Mouse (Mus musculus) right cerebral cortex, postnatal 14 days (tissue): Measurements from ENCODE around the gene Bok.
"Not testable (repeated sequence)": the region's sequence is repeated elsewhere in the genome, so short reads cannot be mapped to it uniquely, and the experiment has no call there.

Experiments used
- DNase-seq: peaks from one replicate; pipeline ENCODE4 v3.0.0; 2022

Gene Bok

DNA sequence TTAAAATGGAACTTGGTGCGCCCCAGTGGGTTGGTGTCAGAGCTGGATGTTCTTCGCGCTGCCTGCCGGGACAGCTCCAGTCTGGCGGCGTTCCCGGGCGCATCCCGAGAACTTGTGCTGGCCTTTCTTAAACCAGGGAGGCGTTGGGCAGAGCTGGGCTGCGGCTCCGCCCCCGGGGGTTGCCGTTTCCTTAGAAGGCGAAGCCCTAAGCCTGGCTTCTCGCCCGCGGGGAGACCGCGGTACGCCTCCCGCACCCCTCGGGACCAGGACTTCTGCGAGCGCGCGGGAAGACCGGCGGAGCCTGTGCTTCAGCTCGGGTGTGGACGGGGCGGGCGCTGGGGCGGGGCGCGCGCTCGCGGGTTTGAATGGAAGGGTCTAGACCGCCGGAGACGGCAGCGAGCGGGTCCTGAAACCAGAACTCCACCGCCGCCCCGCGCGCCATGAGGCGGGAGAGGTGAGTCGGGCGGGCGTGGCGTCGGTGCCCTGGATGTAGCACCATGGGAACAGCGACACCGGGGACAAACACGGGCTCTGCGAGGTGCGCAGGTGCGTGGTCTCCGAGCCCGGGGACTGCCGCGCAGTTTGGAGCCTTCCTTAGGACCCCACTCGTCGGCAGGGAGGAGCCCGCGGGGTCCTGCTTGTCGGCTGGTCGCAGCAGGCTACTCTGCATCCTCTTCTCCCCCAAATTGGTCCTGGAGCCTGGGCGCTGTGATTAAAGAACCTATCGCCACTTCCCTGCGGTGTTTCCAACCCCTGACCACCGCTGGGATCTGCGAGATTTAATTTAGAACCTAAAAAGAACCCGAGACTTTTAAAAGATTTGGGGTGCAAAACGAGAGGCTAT lies at the start of gene Bok:
Bok (plus strand) TSS at position 260 of the 844 bp plus-strand sequence.
- peak; percentile 72 for DNase-seq

GRCm38 (mm10) chr1:93636211-93636897 lies 49.1 kb upstream of the Bok start:
- no peak for DNase-seq

- DNase-seq: no peak
These were observed 43.5 kb upstream of the Bok start for GRCm38 (mm10) chr1:93641978-93642377.

- DNase-seq: no peak
These were observed 42.8 kb upstream of the Bok start for GRCm38 (mm10) chr1:93642692-93643091.

GRCm38 (mm10) chr1:93649604-93650172 lies 35.8 kb upstream of the Bok start:
- no peak for DNase-seq

GRCm38 (mm10) chr1:93654275-93654674 lies 31.2 kb upstream of the Bok start:
- DNase-seq: no peak

DNA sequence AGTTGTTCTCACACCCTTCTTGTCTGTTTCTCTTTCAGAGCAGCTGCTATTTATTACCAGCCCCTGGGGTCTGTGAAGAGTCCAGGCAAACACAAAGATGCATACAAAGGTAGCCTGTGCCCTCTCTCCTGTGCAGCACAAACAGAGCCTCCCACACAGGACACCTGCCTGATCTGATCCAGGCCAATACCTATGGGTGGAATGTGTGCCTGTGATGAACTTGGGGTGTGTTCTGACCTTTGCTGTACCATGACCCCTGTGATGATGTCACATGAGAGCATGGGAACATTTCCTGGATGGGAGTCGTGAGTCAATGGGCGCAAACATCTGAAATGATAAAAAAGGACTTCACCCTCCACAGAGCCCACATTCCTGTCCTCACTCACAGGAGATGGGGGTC lies 30.7 kb upstream of the Bok start:
- no peak for DNase-seq

- DNase-seq: no peak
These were observed 29.0 kb upstream of the Bok start for GRCm38 (mm10) chr1:93656325-93657024.

- no peak for DNase-seq
These were observed 28.5 kb upstream of the Bok start for GRCm38 (mm10) chr1:93657025-93657360.

DNA sequence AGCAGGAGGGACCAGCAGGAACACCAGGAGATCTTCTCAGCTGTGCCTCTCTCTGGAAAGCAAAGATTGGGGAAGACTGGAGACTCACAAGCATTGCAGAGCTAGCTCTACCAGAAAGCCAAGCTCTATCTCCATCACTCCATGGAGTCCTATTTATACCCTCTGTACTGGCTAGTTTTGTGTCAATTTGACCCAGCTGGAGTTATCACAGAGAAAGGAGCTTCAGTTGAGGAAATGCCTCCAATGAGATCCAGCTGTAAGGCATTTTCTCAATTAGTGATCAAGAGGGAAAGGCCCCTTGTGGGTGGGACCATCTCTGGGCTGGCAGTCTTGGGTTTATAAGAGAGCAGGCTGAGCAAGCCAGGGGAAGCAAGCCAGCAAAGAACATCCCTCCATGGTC lies 26.9 kb upstream of the Bok start, which contains the start of gene Stk25:
Stk25 (minus strand) TSS at position 101 of the 400 bp plus-strand sequence.
- not testable (repeated sequence) for DNase-seq

GRCm38 (mm10) chr1:93667760-93668400 lies 17.6 kb upstream of the Bok start:
- DNase-seq: no peak

GRCm38 (mm10) chr1:93668791-93669548 lies 16.5 kb upstream of the Bok start:
- DNase-seq: peak; percentile 69

DNA sequence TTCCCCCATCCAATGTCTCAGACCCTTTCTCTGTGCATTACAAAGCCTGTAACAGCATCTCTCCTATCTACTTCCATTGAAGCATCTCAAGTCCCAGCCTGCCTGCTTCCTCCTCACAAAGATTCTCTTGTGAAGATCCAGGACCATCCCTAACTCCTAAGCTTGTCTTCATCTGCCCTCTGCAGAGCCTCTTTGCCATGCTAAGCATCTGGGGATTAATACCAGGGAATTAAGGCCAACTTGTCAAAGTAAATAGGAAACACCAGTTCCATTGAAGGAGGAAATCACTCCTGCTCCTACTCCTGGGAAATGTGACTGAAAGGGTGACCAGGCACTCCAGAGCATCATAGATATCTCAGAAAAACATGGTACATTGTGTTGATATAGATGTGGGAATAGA lies 15.5 kb upstream of the Bok start:
- no peak for DNase-seq

DNA sequence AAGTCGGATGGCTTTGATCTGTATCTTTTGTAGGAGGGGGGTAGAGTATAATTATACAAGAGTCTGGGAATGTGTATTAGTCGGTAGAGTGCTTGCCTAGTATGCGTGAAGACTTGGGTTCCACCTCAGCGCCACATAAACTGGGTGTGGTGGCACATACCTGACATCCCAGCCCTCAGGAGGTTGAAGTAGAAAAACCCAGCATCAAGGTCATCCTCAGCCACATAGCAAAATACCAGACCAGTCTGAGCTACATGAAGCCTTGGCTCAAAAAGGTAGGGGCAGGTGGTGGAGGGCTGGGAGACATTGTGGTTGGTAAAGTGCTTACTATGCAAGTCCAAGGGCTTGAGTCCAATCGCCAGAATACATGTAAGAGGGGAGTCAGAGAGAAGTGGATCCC lies 12.8 kb upstream of the Bok start:
- no peak for DNase-seq

DNA sequence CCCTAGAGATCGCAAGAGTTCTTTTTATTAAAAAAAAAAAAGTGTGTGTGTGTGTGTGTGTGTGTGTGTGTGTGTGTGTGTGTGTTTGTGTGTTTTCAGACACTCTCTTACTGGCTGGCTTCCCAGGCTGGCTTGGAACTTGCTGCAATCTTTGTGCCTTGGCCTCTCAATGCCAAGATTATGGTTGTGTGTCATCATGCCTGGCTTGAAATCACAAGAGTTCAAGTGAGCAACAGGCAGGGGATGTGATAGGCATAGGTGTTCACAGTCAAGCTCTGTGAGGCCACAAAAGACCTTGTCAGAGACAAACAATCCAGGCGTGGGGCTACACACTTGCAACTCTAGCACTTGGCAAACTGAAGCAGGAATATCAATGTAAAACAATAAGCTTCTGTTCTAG lies 7.1 kb upstream of the Bok start:
- DNase-seq: no peak

DNA sequence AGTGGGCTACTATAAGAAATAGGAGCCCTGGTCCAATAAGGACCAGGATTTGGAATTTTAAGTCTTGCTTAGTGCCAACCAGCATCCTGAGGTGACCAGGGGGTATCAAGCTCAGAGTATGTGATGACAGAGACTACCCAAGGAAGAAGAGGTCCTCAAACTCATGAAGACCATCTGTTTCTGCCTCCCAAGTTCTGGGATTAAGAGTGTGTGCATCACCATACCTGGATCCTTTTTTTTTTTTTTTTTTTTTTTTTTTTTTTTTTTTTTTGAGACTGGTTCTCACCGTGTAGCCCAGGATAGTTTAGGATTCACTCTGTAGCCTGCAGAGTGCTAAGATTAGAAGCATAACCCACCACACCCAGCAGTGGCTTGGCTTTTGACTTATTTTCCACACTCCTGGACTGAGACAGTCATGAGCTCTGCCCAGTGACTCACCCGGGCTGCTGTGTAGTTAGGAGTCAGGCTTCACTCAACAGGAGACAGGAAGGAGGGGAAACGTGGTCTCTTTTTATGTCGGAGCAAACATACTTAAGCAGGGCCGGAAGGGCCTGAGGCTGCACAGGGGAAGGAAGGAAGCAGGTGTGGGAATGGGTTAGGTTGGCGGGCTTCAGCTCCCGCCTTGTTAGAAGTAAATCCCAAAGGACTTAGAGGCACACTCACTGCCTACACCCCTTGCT lies 5.4 kb upstream of the Bok start:
- no peak for DNase-seq

GRCm38 (mm10) chr1:93686245-93686960 lies 943 bp downstream of the Bok start:
- peak; percentile 61 for DNase-seq

DNA sequence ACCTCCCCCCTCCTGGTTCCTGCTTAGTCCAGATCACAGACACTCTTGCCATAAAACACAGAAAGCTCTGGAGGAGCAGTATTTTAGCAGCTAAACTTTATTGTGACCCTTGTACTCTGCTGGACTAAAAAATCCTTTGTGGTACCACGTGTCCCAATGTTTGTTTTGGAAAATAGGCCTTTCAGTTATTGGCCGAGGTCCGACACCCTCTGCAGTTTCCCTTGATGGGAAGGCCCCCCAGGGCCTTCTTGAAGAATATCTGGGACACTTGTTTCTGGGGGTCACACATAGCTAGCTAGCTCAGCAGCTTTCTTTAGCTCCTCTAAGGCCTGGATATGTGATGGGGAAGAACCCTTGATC lies 1.5 kb downstream of the Bok start:
- DNase-seq: no peak

DNA sequence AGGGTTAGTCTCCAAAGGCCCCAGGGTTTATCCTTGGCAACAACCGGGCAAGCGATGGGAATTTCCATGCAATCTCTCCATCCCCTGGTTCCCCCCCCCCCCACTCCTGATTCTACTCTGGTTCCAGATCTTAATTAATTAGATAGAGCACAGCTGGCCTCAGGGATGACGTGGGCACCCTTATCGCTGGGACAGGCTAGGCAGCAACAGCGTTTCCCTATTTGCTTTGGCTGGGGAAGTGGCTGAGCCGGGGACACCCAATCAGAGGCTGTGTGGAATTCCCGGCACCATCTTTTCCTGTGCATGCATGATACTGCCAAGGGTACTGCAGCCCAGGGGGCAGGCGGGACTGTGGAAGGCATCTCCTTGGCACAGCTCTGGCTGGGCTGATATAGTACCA lies 2.7 kb downstream of the Bok start:
- DNase-seq: no peak

GRCm38 (mm10) chr1:93689901-93690496 lies 4.5 kb downstream of the Bok start:
- no peak for DNase-seq
